Mouse (Mus musculus): Measurements from ENCODE around the gene Lrfn2.
A peak's percentile ranks its signal among the peaks of the same experiment; 100 is the strongest.

Gene Lrfn2

GRCm38 (mm10) chr17:49035052-49035451, 102.9 kb downstream of the Lrfn2 start:
- no peak for DNase-seq

GRCm38 (mm10) chr17:49037163-49037950, 105.2 kb downstream of the Lrfn2 start:
- no peak for DNase-seq

GRCm38 (mm10) chr17:49043806-49044640, 111.8 kb downstream of the Lrfn2 start:
- DNase-seq: peak; percentile 31 to 47

GRCm38 (mm10) chr17:49047921-49048320, 115.7 kb downstream of the Lrfn2 start:
- peak; percentile 25 to 47 for DNase-seq

- DNase-seq: peak; percentile 37 to 51
These were observed 119.1 kb downstream of the Lrfn2 start for GRCm38 (mm10) chr17:49051231-49051630.

GRCm38 (mm10) chr17:49061141-49061540, 129.0 kb downstream of the Lrfn2 start:
- DNase-seq: no peak

DNA sequence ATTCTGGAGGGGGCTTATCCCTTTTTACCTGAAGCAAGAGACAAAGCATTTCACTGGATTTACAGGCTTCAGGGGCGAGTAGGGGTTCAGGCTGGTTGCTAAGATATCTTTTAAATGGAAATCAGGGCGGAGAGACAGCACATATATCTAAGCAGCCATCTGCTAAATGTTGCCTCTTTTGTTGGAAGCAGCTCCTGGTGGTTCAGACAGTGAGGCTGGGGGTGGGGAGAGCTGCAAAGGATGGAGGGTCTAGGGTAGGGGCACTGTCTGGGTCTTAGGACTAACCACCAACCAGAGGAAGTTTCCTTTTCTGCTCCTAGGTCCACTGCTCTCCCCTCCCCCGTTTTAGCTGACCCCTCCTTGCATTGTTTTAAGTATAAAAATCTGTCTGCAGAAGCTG, 131.6 kb downstream of the Lrfn2 start:
- DNase-seq: no peak

DNA sequence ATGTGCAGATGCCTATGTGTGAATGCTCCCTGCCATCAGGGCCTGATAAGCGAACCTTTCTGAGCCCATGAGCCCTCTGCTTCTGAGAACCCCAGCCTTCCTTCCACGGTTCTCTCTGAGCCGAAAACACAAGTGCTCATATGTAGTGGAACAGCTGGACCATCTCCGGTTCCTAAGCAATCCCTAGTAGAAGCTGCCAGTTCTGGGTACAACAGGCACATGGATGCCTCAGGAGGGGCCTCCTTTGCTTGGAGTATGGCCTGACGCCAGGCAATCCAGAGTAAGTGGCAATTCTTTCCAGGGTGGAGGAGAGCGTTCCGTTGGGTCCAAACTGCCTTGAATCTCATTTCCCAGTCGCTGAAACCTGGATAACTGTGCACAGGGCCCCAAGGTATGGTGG, 132.3 kb downstream of the Lrfn2 start:
- no peak for DNase-seq

- no peak for DNase-seq
These were observed 132.9 kb downstream of the Lrfn2 start for GRCm38 (mm10) chr17:49065050-49065449.

DNA sequence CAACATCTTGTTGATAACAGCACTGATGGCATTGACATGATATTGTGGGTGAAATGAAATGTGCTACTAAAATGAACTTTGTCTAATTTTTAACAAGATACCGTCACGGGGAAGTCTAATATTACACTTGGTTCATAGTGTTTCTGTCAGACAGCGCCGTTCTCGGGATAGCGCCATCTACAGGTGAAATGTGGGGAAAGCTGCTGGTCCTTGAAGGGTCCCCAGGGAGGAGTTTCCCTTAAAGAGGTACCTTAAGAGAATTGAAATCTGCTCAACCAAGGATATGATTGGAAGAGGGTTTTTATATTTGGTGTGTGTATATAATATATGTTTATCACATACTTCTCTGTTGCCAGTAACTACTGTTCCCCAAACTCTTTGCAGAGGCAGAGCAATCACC, 134.6 kb downstream of the Lrfn2 start:
- DNase-seq: peak; percentile 14 to 29

- no peak for DNase-seq
These were observed 146.0 kb downstream of the Lrfn2 start for GRCm38 (mm10) chr17:49078168-49078567.

DNA sequence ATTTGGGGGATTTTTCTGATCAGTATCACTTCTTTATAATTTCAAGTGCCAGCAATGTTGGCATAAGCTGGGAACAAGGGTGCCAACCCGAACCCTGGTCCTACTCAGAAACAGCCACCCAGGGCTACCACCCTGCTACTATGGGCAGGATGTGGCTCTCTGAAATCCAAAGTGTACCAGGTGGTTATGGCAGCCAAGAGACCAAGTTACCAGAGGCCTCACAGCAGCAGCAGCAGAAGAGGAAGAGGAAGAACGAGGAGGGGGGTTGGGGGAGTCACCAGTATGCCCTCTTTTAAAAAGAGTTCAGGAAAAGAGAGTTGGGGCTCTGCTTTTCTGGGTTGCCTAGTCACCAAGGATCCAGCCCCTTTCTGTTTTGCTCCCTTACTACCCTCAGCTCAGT, 147.5 kb downstream of the Lrfn2 start:
- no peak for DNase-seq

DNA sequence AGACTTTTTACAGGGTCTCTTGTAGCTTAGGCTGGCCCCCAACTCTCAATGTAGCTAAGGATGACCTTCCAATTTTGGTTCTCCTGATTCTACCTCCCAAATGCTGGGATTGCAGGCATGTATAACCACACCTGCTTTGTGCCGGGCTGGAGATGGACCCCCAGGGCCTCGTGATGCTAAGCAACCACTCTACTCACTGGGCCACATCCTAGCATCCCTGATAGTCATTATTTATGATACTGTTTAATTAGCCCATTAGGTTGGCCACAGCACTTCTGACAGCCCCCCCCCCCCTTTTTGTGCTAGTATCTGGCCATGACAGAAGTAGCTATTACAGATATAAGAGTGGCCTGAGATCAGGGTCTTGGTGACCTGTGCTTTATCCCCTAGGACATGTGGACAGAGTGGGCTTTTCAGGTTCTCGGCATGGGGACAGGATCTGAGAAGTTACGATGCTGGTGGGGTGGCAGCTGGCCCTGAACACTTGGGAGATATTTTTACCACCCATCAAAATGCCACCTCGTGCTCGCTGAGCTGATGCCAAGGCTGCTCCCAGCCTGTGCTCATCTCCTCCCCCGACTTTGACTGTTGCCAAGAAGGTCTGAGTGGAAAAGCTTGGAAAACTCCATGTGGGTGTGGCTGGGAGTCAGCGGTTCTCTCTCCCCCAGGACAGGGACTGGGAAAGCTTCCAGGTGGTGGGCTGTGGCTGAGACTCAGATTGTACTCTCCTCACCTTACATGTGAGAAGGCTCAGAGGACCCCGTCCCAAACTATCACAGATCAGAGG, 151.6 kb downstream of the Lrfn2 start:
- peak; percentile 11 to 12 for DNase-seq

- no peak for DNase-seq
These were observed 152.9 kb downstream of the Lrfn2 start for GRCm38 (mm10) chr17:49085111-49085510.

GRCm38 (mm10) chr17:49096781-49097544, 164.8 kb downstream of the Lrfn2 start:
- no peak for DNase-seq

DNA sequence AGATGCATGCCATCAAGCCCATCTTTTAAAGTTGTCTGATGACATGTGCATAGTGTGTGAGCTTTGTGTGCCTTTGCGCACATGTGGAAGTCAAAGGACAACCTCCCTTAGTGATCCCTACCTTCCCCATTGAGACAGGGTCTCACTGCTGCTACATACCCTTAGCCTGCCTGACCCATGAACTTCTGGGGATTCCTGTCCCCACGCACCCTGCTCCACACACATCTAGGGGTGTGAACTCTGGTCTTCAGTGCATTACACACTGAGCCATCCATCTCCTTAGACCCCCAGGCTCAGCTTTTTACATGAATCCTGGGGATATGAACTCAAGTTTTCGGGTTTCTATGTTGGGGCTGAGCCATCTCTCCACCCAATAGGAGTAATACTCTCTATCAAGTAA, 179.2 kb downstream of the Lrfn2 start:
- no peak for DNase-seq

DNA sequence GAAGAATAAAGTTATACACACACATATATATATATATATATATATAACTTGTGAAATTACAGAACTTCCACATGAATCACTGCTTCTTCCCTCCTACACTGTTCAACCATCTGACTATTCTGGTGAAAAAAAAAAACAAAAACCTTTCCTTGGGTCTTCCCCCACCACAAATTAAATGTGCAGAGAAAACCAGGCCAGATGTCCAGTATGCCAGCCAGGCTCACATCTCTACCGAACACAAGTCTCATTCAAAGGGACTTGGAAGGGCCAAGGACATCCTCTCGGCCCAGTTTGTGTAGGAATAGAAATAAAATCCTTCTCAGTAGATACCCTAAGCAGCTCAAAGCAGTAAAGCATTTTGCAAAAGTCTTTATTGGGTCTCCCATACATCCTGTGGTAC, 179.7 kb downstream of the Lrfn2 start:
- no peak for DNase-seq

DNA sequence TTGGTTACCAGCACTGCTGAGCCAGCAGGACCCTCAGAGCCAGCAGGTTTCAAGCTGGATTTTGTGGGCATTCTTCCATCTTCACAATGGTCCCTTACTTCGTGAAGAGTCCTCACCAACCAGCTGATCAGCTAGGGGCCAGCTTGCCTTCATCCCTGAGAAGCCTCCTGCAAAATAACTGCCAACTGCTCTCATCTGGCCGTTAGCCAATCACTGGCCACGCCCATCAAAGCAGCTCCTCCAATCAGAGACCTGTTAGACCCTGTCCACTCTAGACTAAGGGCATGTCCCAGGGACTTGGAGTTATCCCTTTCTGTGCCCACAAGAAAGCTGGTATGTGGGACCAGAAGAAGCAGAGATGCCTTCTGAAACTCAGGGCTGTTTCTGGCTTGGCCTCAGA, 181.2 kb downstream of the Lrfn2 start:
- DNase-seq: peak; percentile 6 to 16

GRCm38 (mm10) chr17:49124166-49124565, 192.0 kb downstream of the Lrfn2 start:
- DNase-seq: no peak

DNA sequence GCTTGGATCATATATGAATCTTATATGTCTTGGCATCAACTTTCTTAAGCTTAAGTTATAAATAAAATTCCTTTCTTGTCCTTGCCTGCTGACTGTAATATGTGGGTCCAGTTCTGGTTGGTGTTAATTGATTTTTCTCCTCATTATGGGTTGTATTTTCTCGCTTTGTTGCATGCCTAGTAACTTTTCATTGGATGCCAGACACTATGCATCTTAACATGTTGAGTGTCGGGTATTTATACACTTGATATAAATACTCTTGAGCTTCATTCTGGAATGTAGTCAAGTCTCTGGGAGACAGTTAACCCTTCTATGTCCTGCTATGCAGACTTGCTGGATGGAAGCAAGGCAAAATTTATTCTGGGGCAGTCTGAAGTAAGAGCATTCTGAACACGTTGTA, 192.5 kb downstream of the Lrfn2 start:
- no peak for DNase-seq
